Mouse (Mus musculus) kidney, postnatal 10 days (tissue): Measurements from ENCODE around the gene Cdc42ep4.

Source experiments
- DNase-seq: peaks from one replicate; pipeline ENCODE4 v3.0.0; 2021; ENCODE audit warnings: mixed read lengths

The Cdc42ep4 gene

GRCm38 (mm10) chr11:113748797-113749521, 2.7 kb downstream of the Cdc42ep4 start:
- peak; percentile 69 for DNase-seq

GRCm38 (mm10) chr11:113747725-113748380, 3.8 kb downstream of the Cdc42ep4 start:
- no peak for DNase-seq

- DNase-seq, result peak; percentile 73
Measured at GRCm38 (mm10) chr11:113747056-113747455, 4.6 kb downstream of the Cdc42ep4 start.

- no peak for DNase-seq
Measured at GRCm38 (mm10) chr11:113745961-113746360, 5.7 kb downstream of the Cdc42ep4 start.

- no peak for DNase-seq
Measured at GRCm38 (mm10) chr11:113742998-113743397, 8.7 kb downstream of the Cdc42ep4 start.

- DNase-seq, result no peak
Measured at GRCm38 (mm10) chr11:113740100-113740499, 11.6 kb downstream of the Cdc42ep4 start.

- peak; percentile 76 for DNase-seq
Measured at GRCm38 (mm10) chr11:113739213-113739612, 12.5 kb downstream of the Cdc42ep4 start.

- no peak for DNase-seq
Measured at GRCm38 (mm10) chr11:113737912-113738311, 13.8 kb downstream of the Cdc42ep4 start.

- DNase-seq, result no peak
Measured at GRCm38 (mm10) chr11:113737553-113737854, 14.2 kb downstream of the Cdc42ep4 start.

- no peak for DNase-seq
Measured at GRCm38 (mm10) chr11:113736848-113737552, 14.7 kb downstream of the Cdc42ep4 start.

- no peak for DNase-seq
Measured at GRCm38 (mm10) chr11:113735151-113735550, 16.5 kb downstream of the Cdc42ep4 start.

GRCm38 (mm10) chr11:113733631-113734364, 17.9 kb downstream of the Cdc42ep4 start:
- peak; percentile 65 for DNase-seq

GRCm38 (mm10) chr11:113731945-113732612, 19.6 kb downstream of the Cdc42ep4 start:
- no peak for DNase-seq

GRCm38 (mm10) chr11:113730879-113731278, 20.8 kb downstream of the Cdc42ep4 start:
- no peak for DNase-seq

GRCm38 (mm10) chr11:113729917-113730316, 21.8 kb downstream of the Cdc42ep4 start:
- DNase-seq, result peak; percentile 50

GRCm38 (mm10) chr11:113729239-113729638, 22.4 kb downstream of the Cdc42ep4 start:
- peak; percentile 47 for DNase-seq

- no peak for DNase-seq
Measured at GRCm38 (mm10) chr11:113727992-113728391, 23.7 kb downstream of the Cdc42ep4 start.

GRCm38 (mm10) chr11:113726994-113727888, 24.4 kb downstream of the Cdc42ep4 start:
- DNase-seq, result peak; percentile 75

- DNase-seq, result peak; percentile 69
Measured at GRCm38 (mm10) chr11:113725235-113726048, 26.2 kb downstream of the Cdc42ep4 start.

- no peak for DNase-seq
Measured at GRCm38 (mm10) chr11:113722405-113723090, 29.1 kb downstream of the Cdc42ep4 start.
